In genomic region chr4:132329835-132330354, GRCm38 (mm10) we compare ENCODE assay signal across 8 mouse cellular contexts. TPM values are rescaled to one million over a fixed set of nuclear protein-coding genes. Genes with fewer than 3 reads are reported as not detected.
DNase-seq lines count a peak whose midpoint lies in the region; ATAC-seq and TF ChIP-seq lines count a peak whose summit lies in the region.

No protein-coding gene starts in this region.

- no peaks in the 10 kb centered on the region for H3K9me3 ChIP-seq in heart, embryonic 11.5 days (replicated peaks; ENCODE audit: control insufficient read depth, low read length)
- no peaks in the 10 kb centered on the region for H3K9me3 ChIP-seq in ES-E14 (ENCODE audit: control insufficient read depth, insufficient read depth, low read depth, low read length)
- H3K9me3 ChIP-seq in hindbrain, embryonic 10.5 days: no peaks in the 10 kb centered on the region

- H3K27ac ChIP-seq in heart, embryonic 11.5 days (ENCODE audit: low read depth, low read length): peak overlapping the region; percentile 91; the same call in 1 of the 2 replicates
- H3K27ac ChIP-seq in ES-E14 (ENCODE audit: insufficient read depth, low read depth, low read length, poor library complexity, severe bottlenecking): no peak overlapping the region
- peak overlapping the region; percentile 96 for H3K27ac ChIP-seq in hindbrain, embryonic 10.5 days

- H3K9ac ChIP-seq in heart, embryonic 11.5 days (ENCODE audit: low read depth, low read length): peak overlapping the region; percentile 91
- H3K9ac ChIP-seq in ES-E14 (ENCODE audit: insufficient read depth, low read depth, low read length, poor library complexity, severe bottlenecking): peak overlapping the region; percentile 98

- in situ Hi-C loops in ES-E14 (cut with MboI; ENCODE audit: low sequenced_read_pairs in 2 of 2, unreplicated experiment in 2 of 2): no loop called here

- peaks cover 7% of the 10 kb centered on the region for H3K4me1 ChIP-seq in heart, embryonic 11.5 days (ENCODE audit: control insufficient read depth, insufficient read depth, low read length)
- H3K4me1 ChIP-seq in ES-E14 (ENCODE audit: control insufficient read depth in 2 of 2, insufficient read depth in 2 of 2, low read length in 2 of 2, poor library complexity in 1 of 2): peaks cover 2 to 3% of the 10 kb centered on the region in 2 experiments; a peak in 2 of 4 replicates
- H3K4me1 ChIP-seq in hindbrain, embryonic 10.5 days (replicated peaks): peaks cover 21% of the 10 kb centered on the region

- peaks cover 21% of the 10 kb centered on the region for H3K36me3 ChIP-seq in heart, embryonic 11.5 days (ENCODE audit: control insufficient read depth, insufficient read depth, low read length)
- H3K36me3 ChIP-seq in ES-E14 (ENCODE audit: control insufficient read depth, insufficient read depth, low read length, poor library complexity, severe bottlenecking): peaks cover 35% of the 10 kb centered on the region
- peaks cover 65% of the 10 kb centered on the region for H3K36me3 ChIP-seq in hindbrain, embryonic 10.5 days

- H3K27me3 ChIP-seq in heart, embryonic 11.5 days (ENCODE audit: control insufficient read depth, insufficient read depth, low read length): no peaks in the 10 kb centered on the region
- H3K27me3 ChIP-seq in hindbrain, embryonic 10.5 days (ENCODE audit: insufficient read depth, poor library complexity, severe bottlenecking): no peaks in the 10 kb centered on the region

- H3K4me3 ChIP-seq in heart, embryonic 11.5 days (ENCODE audit: low read depth, low read length): peak overlapping the region; percentile 86
- peak overlapping the region; percentile 88 to 99 for H3K4me3 ChIP-seq in ES-E14 (ENCODE audit: insufficient read depth in 1 of 2, low read depth in 1 of 2, low read length in 2 of 2, poor library complexity in 1 of 2, severe bottlenecking in 1 of 2)
- peak overlapping the region; percentile 90 for H3K4me3 ChIP-seq in hindbrain, embryonic 10.5 days

- no peak for ATAC-seq in heart, embryonic 11.5 days (replicated peaks; ENCODE audit: insufficient number of reproducible peaks, low FRiP score, low TSS enrichment)
- ATAC-seq in megakaryocyte progenitor cell, adult 5-6 weeks (replicated peaks; ENCODE audit: poor library complexity): 0 out of 2 replicates have a peak, but pooled peaks have one; percentile 2

- peak overlapping the region; percentile 68 for H3K4me2 ChIP-seq in heart, embryonic 11.5 days

- WGBS in heart, embryonic 11.5 days (ENCODE audit: insufficient replicate concordance): 12% methylated on average over 10 of the region's 10 CpGs
- 13% methylated on average over 10 of the region's 10 CpGs for WGBS in hindbrain, embryonic 10.5 days

- no peak for DNase-seq in heart, postnatal 14 days
- no peak for DNase-seq in ES-E14 (ENCODE audit: low read depth, low spot score)
- no peak for DNase-seq in hindbrain, embryonic 10.5 days (ENCODE audit: low spot score)
- no peak for DNase-seq in thymus, adult 18-20 months
- DNase-seq in layer of hippocampus, postnatal 14 days (ENCODE audit: low spot score in 2 of 2): no peak
- no peak for DNase-seq in adrenal gland, adult 8-10 months

- intact Hi-C loops in heart, postnatal 14 days (cut with DNase I): loop anchor here (2.0 to 10.0 kb wide), 2 partner anchors 21 to 235 kb away; no protein-coding TSS in a partner anchor

TF ChIP-seq in ES-E14, 5 proteins besides CTCF, POLR2A, EP300 and RAD21:
- TF ChIP-seq ZNF384 (IDR thresholded peaks at IDR 0.05; ENCODE audit: low read depth, low read length) (no peak), CHD2 (IDR thresholded peaks at IDR 0.05; ENCODE audit: low read depth, low read length) (no peak), ZC3H11A (IDR thresholded peaks at IDR 0.05; ENCODE audit: borderline replicate concordance, low read depth, low read length) (no peak), MAFK (IDR thresholded peaks at IDR 0.05; ENCODE audit: insufficient read depth, low read depth, low read length) (no peak), HCFC1 (IDR thresholded peaks at IDR 0.05; ENCODE audit: borderline replicate concordance, insufficient read depth, low read length) (no peak)

RNA-seq across cellular contexts. Expression of gene Trnau1ap, which starts 0.6 kb away (rescaled TPM):
- polyA plus RNA-seq in heart, embryonic 11.5 days (2014; fragmentation: Nextera tagmentation; extraction: Ambion mirVana): 72.0 and 81.8 TPM in 2 replicates
- total RNA-seq in heart, postnatal 14 days (2021): 10 to 100 TPM; 21.6 to 24.6 TPM
- 48.6 and 61.8 TPM in 2 replicates for total RNA-seq in ES-E14 (2012; rRNA removed)
- 90.6 and 91.5 TPM in 2 replicates for polyA plus RNA-seq in hindbrain, embryonic 10.5 days (2016; fragmentation: Nextera tagmentation; extraction: Ambion mirVana)
- 32.2 and 45.6 TPM in 2 replicates for total RNA-seq in megakaryocyte progenitor cell, adult 5-6 weeks (2015)
- 34.4 and 43.4 TPM in 2 replicates for total RNA-seq in megakaryocyte progenitor cell, adult 5-6 weeks (2017)
- 10 to 100 TPM; 19.3 to 22.3 TPM for total RNA-seq in layer of hippocampus, postnatal 14 days (2021)
- 10 to 100 TPM; 29.4 to 44.1 (median 41.8) TPM for total RNA-seq in adrenal gland, adult 8-10 months (2022)

RNA-seq across cellular contexts. Expression of gene Rcc1, which starts 23.5 kb away (rescaled TPM):
- 28.1 and 28.2 TPM in 2 replicates for polyA plus RNA-seq in heart, embryonic 11.5 days (2014; fragmentation: Nextera tagmentation; extraction: Ambion mirVana)
- total RNA-seq in heart, postnatal 14 days (2021): 10 to 100 TPM in 1 of 2 experiments, 1 to 10 TPM in 1; 9.5 to 13.3 TPM
- total RNA-seq in ES-E14 (2012; rRNA removed): 107 and 117 TPM in 2 replicates
- polyA plus RNA-seq in hindbrain, embryonic 10.5 days (2016; fragmentation: Nextera tagmentation; extraction: Ambion mirVana): 116 and 157 TPM in 2 replicates
- 24.2 and 26.8 TPM in 2 replicates for total RNA-seq in megakaryocyte progenitor cell, adult 5-6 weeks (2015)
- 44.1 and 46.9 TPM in 2 replicates for total RNA-seq in megakaryocyte progenitor cell, adult 5-6 weeks (2017)
- 10 to 100 TPM; 12.5 to 13.0 TPM for total RNA-seq in layer of hippocampus, postnatal 14 days (2021)
- 10 to 100 TPM; 12.7 to 18.0 (median 15.7) TPM for total RNA-seq in adrenal gland, adult 8-10 months (2022)

RNA-seq across cellular contexts. Expression of gene Rab42, which starts 26.7 kb away (rescaled TPM):
- polyA plus RNA-seq in heart, embryonic 11.5 days (2014; fragmentation: Nextera tagmentation; extraction: Ambion mirVana): 0.57 and 1.8 TPM in 2 replicates
- total RNA-seq in heart, postnatal 14 days (2021): under 1 TPM; 0.39 to 0.76 TPM
- 0.69 and 1.1 TPM in 2 replicates for total RNA-seq in ES-E14 (2012; rRNA removed)
- 0.77 and 0.96 TPM in 2 replicates for polyA plus RNA-seq in hindbrain, embryonic 10.5 days (2016; fragmentation: Nextera tagmentation; extraction: Ambion mirVana)
- total RNA-seq in megakaryocyte progenitor cell, adult 5-6 weeks (2015): not detected in 2 replicates
- total RNA-seq in megakaryocyte progenitor cell, adult 5-6 weeks (2017): 1.0 and 1.3 TPM in 2 replicates
- total RNA-seq in layer of hippocampus, postnatal 14 days (2021): 1 to 10 TPM in 1 of 2 experiments, under 1 TPM in 1; 0.72 to 1.5 TPM
- total RNA-seq in adrenal gland, adult 8-10 months (2022): 1 to 10 TPM; 2.6 to 5.1 (median 3.9) TPM

RNA-seq across cellular contexts. Expression of gene Taf12, which starts 55.7 kb away (rescaled TPM):
- polyA plus RNA-seq in heart, embryonic 11.5 days (2014; fragmentation: Nextera tagmentation; extraction: Ambion mirVana): 35.7 and 37.3 TPM in 2 replicates
- total RNA-seq in heart, postnatal 14 days (2021): 10 to 100 TPM; 25.8 to 27.7 TPM
- total RNA-seq in ES-E14 (2012; rRNA removed): 12.1 and 21.9 TPM in 2 replicates
- 60.9 and 62.1 TPM in 2 replicates for polyA plus RNA-seq in hindbrain, embryonic 10.5 days (2016; fragmentation: Nextera tagmentation; extraction: Ambion mirVana)
- 40.5 and 42.1 TPM in 2 replicates for total RNA-seq in megakaryocyte progenitor cell, adult 5-6 weeks (2015)
- total RNA-seq in megakaryocyte progenitor cell, adult 5-6 weeks (2017): 34.1 and 72.2 TPM in 2 replicates
- 10 to 100 TPM; 18.5 to 22.2 TPM for total RNA-seq in layer of hippocampus, postnatal 14 days (2021)
- total RNA-seq in adrenal gland, adult 8-10 months (2022): 10 to 100 TPM; 25.6 to 33.0 (median 29.5) TPM
